Mouse (Mus musculus) megakaryocyte, embryonic 14.5 days (primary cell): ENCODE data around the gene Chmp4b.

Experiments
- FLI1 ChIP-seq: IDR thresholded peaks from 2 replicates; pipeline ENCODE4 v1.6.1; 2012; ENCODE audit warnings: low read length, inconsistent platforms, mixed read lengths
- GATA1 ChIP-seq: IDR thresholded peaks from 3 replicates; pipeline ENCODE4 v1.6.1; 2012; ENCODE audit warnings: mixed read lengths, low read length, inconsistent platforms, borderline replicate concordance

- TF ChIP-seq GATA1 (no peak), FLI1 (no peak)
Measured at GRCm38 (mm10) chr2:154711701-154712100, 60.2 kb downstream of the Chmp4b start.
